Comparison of ENCODE assay signal across 24 mouse cellular contexts in the genomic region with DNA sequence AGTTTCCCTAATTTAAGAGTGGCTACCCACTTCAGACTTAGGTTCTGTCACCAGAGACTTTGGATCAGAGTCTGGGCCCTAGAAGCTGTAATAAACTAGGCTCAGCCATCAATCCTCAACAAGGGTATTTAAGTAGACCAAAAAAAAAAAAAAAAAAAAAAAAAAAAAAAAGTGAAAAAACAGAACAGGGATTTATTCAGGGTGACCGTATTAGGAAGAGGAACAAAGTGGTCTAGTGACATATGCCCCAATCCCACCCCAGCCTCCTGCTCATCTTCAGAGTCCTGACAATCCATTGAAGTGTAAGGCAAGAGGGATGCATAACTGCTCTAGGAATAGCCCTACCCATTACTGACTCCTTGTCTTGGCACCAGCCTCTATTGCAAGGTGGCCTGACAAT.
"Had no signal": no experiment of that assay in that cellular context is flagged by ENCODE, and none has a peak within 500 bp of the region (broad histone marks: within the 10 kb centered on the region; RNA-seq: fewer than 3 reads in every experiment).

No protein-coding gene starts in this region.

- DNase-seq: gastrocnemius, adult 2 months; gastrocnemius, postnatal 10 days; gastrocnemius, postnatal 25 days; heart, adult 18-20 months; heart, postnatal 10 days; heart, postnatal 4 days; kidney, adult 18-20 months; kidney, adult 8-10 months; kidney, postnatal 10 days; kidney, postnatal 25 days; kidney, postnatal 4 days had no signal

- H3K4me3 ChIP-seq: gastrocnemius, adult 2 months; heart, embryonic 10.5 days; heart, embryonic 12.5 days; hindbrain, embryonic 10.5 days; hindbrain, embryonic 12.5 days; intestine, embryonic 15.5 days; layer of hippocampus, adult 2 months; left cerebral cortex, adult 2 months; limb, embryonic 10.5 days; limb, embryonic 12.5 days had no signal

- H3K4me1 ChIP-seq: heart, embryonic 12.5 days; hindbrain, embryonic 10.5 days; hindbrain, embryonic 12.5 days; limb, embryonic 10.5 days; limb, embryonic 12.5 days had no signal

- ATAC-seq: hindbrain, embryonic 16.5 days; inflammation-experienced regulatory T-cells, adult 6 months; intestine, embryonic 15.5 days; intestine, postnatal 0 days had no signal

- H3K9me3 ChIP-seq: hindbrain, embryonic 12.5 days; intestine, embryonic 15.5 days; limb, embryonic 10.5 days; limb, embryonic 12.5 days had no signal

- H3K36me3 ChIP-seq: heart, embryonic 10.5 days; heart, embryonic 12.5 days; hindbrain, embryonic 10.5 days; hindbrain, embryonic 12.5 days; intestine, embryonic 15.5 days; limb, embryonic 10.5 days; limb, embryonic 12.5 days had no signal

- H3K9ac ChIP-seq: heart, embryonic 12.5 days; hindbrain, embryonic 12.5 days; hindbrain, embryonic 14.5 days; intestine, embryonic 15.5 days; limb, embryonic 12.5 days had no signal

- H3K4me2 ChIP-seq: heart, embryonic 12.5 days; hindbrain, embryonic 12.5 days; hindbrain, embryonic 14.5 days; intestine, embryonic 15.5 days; limb, embryonic 12.5 days had no signal

- H3K27ac ChIP-seq: gastrocnemius, adult 2 months; heart, embryonic 10.5 days; hindbrain, embryonic 10.5 days; hindbrain, embryonic 12.5 days; hindbrain, embryonic 14.5 days; intestine, embryonic 15.5 days; layer of hippocampus, adult 2 months; left cerebral cortex, adult 2 months; limb, embryonic 10.5 days; limb, embryonic 12.5 days had no signal

- H3K27me3 ChIP-seq: heart, embryonic 12.5 days; hindbrain, embryonic 12.5 days; intestine, embryonic 15.5 days; limb, embryonic 12.5 days had no signal
